Mouse (Mus musculus): ENCODE results near the gene Ltbp3.

Ltbp3 gene

GRCm38 (mm10) chr19:5723934-5724548, 16.7 kb upstream of the Ltbp3 start:
- in situ Hi-C loops (cut with MboI, MseI) = loop anchor here (10.0 kb wide), 1 partner anchor 59 kb away; the partner anchor contains the start of gene Sipa1

GRCm38 (mm10) chr19:5724549-5724941, 16.2 kb upstream of the Ltbp3 start:
- in situ Hi-C loops (cut with MboI, MseI) = loop anchor here (10.0 kb wide), 1 partner anchor 60 kb away; the partner anchor contains the start of gene Sipa1

- in situ Hi-C loops (cut with MboI, MseI) = loop anchor here (10.0 kb wide), 1 partner anchor 60 kb away; the partner anchor contains the start of gene Sipa1
These were observed 15.5 kb upstream of the Ltbp3 start for GRCm38 (mm10) chr19:5725029-5725707.

GRCm38 (mm10) chr19:5725767-5726515, 14.8 kb upstream of the Ltbp3 start, which contains the start of gene Ehbp1l1:
Gene Ehbp1l1 (minus strand): TSS chr19:5726317.
- in situ Hi-C loops (cut with MboI, MseI) = loop anchor here (10.0 kb wide), 1 partner anchor 61 kb away; the partner anchor contains the start of gene Sipa1

- in situ Hi-C loops (cut with MboI, MseI) = loop anchor here (10.0 kb wide), 1 partner anchor 62 kb away; the partner anchor contains the start of gene Sipa1
These were observed 13.6 kb upstream of the Ltbp3 start for GRCm38 (mm10) chr19:5726961-5727578.

- in situ Hi-C loops (cut with MboI, MseI) = loop anchor here (10.0 kb wide), 1 partner anchor 63 kb away; the partner anchor contains the start of gene Sipa1
These were observed 13.0 kb upstream of the Ltbp3 start for GRCm38 (mm10) chr19:5727701-5728100.

- in situ Hi-C loops (cut with MboI, MseI) = loop anchor here (10.0 kb wide), 1 partner anchor 64 kb away; the partner anchor contains the start of gene Sipa1
These were observed 11.9 kb upstream of the Ltbp3 start for GRCm38 (mm10) chr19:5728631-5729443.

GRCm38 (mm10) chr19:5729444-5729815, 11.3 kb upstream of the Ltbp3 start, which contains the start of gene Fam89b:
Gene Fam89b (minus strand): TSS chr19:5729653.
- in situ Hi-C loops (cut with MboI, MseI) = loop anchor here (10.0 kb wide), 1 partner anchor 65 kb away; the partner anchor contains the start of gene Sipa1

GRCm38 (mm10) chr19:5730314-5731186, 10.2 kb upstream of the Ltbp3 start:
- in situ Hi-C loops (cut with MboI, MseI) = no loop called here

- in situ Hi-C loops (cut with MboI, MseI) = no loop called here
These were observed 9.3 kb upstream of the Ltbp3 start for GRCm38 (mm10) chr19:5731264-5731978.

- in situ Hi-C loops (cut with MboI, MseI) = no loop called here
These were observed 6.4 kb upstream of the Ltbp3 start for GRCm38 (mm10) chr19:5734325-5734724.

GRCm38 (mm10) chr19:5739446-5739845, 1.3 kb upstream of the Ltbp3 start:
- in situ Hi-C loops (cut with MboI, MseI) = no loop called here

GRCm38 (mm10) chr19:5741641-5742240, 1.0 kb downstream of the Ltbp3 start:
- in situ Hi-C loops (cut with MboI, MseI) = no loop called here

GRCm38 (mm10) chr19:5742241-5742641, 1.5 kb downstream of the Ltbp3 start:
- in situ Hi-C loops (cut with MboI, MseI) = no loop called here

GRCm38 (mm10) chr19:5743576-5743975, 2.9 kb downstream of the Ltbp3 start:
- in situ Hi-C loops (cut with MboI, MseI) = no loop called here

GRCm38 (mm10) chr19:5745756-5746710, 5.3 kb downstream of the Ltbp3 start:
- in situ Hi-C loops (cut with MboI, MseI) = no loop called here

- in situ Hi-C loops (cut with MboI, MseI) = no loop called here
These were observed 6.2 kb downstream of the Ltbp3 start for GRCm38 (mm10) chr19:5746907-5747363.
